Mouse (Mus musculus) midbrain, embryonic 12.5 days (tissue): ENCODE measurements at regions not wholly inside any gene's neighbourhood (a gene's known extent, or its start where the extent isn't known, plus 50 kb on each side); places are given as distances from the start of the nearest gene placed in this dataset.

Experiments
- ATAC-seq: fragments of 200-750 bp; cut with Nextera tagmentation; 2 replicates; pipeline ENCODE4 v1.8.0; 2017; ENCODE audit warnings: low read depth, moderate TSS enrichment, moderate library complexity; ENCODE audit not compliant: low FRiP score
- H3K27ac ChIP-seq: fragments of 300-500 bp; sonication (generic); replicated peaks from 2 replicates; pipeline ENCODE4 v1.5.1; 2016; ENCODE audit warnings: mild to moderate bottlenecking
- H3K27me3 ChIP-seq: fragments of 300-500 bp; sonication (generic); 2 replicates; pipeline ENCODE4 v1.6.1; 2016; ENCODE audit warnings: mild to moderate bottlenecking
- H3K36me3 ChIP-seq: fragments of 300-500 bp; sonication (generic); 2 replicates; pipeline ENCODE4 v1.6.1; 2016
- H3K4me1 ChIP-seq: fragments of 300-500 bp; sonication (generic); 2 replicates; pipeline ENCODE4 v1.6.1; 2016
- H3K4me2 ChIP-seq: fragments of 300-500 bp; sonication (generic); replicated peaks from 2 replicates; pipeline ENCODE4 v1.6.1; 2016; ENCODE audit warnings: mild to moderate bottlenecking, moderate library complexity
- H3K4me3 ChIP-seq: fragments of 300-500 bp; sonication (generic); 2 replicates; pipeline ENCODE4 v1.5.1; 2016; ENCODE audit warnings: mild to moderate bottlenecking
- H3K9ac ChIP-seq: fragments of 300-500 bp; sonication (generic); replicated peaks from 2 replicates; pipeline ENCODE4 v1.6.1; 2016; ENCODE audit warnings: mild to moderate bottlenecking, moderate library complexity
- H3K9me3 ChIP-seq: fragments of 300-500 bp; sonication (generic); 2 replicates; pipeline ENCODE4 v1.6.1; 2016; ENCODE audit warnings: mild to moderate bottlenecking
- WGBS: fragments of 180-500 bp; shearing (Covaris S2); methylation state at CpG from one replicate; pipeline ENCODE4 v1.1.7; 2016; 5-methylcytosine and 5-hydroxymethylcytosine counted together

GRCm38 (mm10) chr7:118042914-118043313 is 73.1 kb downstream of the Rps15a start:
- H3K4me2 ChIP-seq: no peak overlapping the region
- ATAC-seq: no peak

GRCm38 (mm10) chr7:118039862-118040261 is 76.1 kb downstream of the Rps15a start:
- no peak overlapping the region for H3K27ac ChIP-seq
- H3K9me3 ChIP-seq: no peaks in the 10 kb centered on the region
- no peak overlapping the region for H3K4me3 ChIP-seq
- whole genome bisulfite sequencing: 88% methylated on average over 4 of the region's 4 CpGs
- H3K27me3 ChIP-seq: no peaks in the 10 kb centered on the region
- H3K4me1 ChIP-seq: no peaks in the 10 kb centered on the region
- H3K36me3 ChIP-seq: no peaks in the 10 kb centered on the region
- no peak overlapping the region for H3K4me2 ChIP-seq
- ATAC-seq: no peak
- H3K9ac ChIP-seq: no peak overlapping the region

More at GRCm38 (mm10) chr7:118042914-118043313, 73.1 kb downstream of the Rps15a start:
- Histone ChIP-seq H3K4me1 (no peaks in the 10 kb centered on the region), H3K9ac (no peak overlapping the region), H3K27ac (no peak overlapping the region), H3K9me3 (no peaks in the 10 kb centered on the region), H3K36me3 (no peaks in the 10 kb centered on the region), H3K27me3 (no peaks in the 10 kb centered on the region), H3K4me3 (no peak overlapping the region)
- 61% methylated on average over 10 of the region's 10 CpGs for WGBS

DNA sequence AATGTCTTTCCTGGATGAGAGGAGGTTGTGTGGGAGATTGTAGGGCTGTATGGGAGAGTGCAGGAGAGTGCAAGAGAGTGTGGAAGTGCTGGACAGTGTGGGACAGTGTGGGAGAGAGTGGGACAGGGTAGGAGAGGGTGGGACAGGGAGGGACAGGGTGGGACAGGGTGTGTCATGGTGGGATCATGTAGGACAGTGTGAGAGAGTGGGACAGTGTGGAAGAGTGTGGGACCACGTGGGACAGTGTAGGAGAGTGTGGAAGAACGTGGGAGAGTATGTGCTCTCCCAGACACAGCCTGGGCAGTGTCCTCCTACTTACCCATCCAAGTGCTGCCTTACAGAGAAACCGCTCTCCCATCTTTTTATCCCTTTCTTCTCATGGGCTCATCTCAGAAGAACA is 78.9 kb downstream of the Rps15a start:
- no peak for ATAC-seq

DNA sequence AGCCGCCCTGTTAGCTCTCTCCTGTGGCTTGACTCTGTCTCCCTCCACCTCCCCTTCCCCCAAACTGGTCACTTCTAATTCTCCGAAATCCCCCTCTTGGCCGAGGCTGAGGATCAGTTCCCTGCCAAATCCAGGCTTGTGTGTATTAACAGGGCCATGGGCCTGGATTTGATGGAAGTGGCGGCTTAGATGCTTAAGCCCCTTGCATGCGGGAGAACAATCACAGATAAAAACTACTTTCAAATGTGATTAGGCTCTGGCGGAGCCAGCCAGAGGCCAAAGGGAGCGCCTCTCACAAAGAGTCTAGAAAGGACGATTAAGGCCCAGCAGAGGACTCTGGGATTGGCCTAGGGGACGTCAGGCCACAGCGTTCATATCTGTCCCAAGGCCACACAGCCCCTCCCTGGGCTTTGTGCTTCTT is 89.9 kb downstream of the Rps15a start:
- H3K9ac ChIP-seq: no peak overlapping the region
- H3K4me3 ChIP-seq: no peak overlapping the region
- 5% methylated on average over 10 of the region's 10 CpGs for WGBS
- no peaks in the 10 kb centered on the region for H3K9me3 ChIP-seq
- peak overlapping the region; percentile 63 for H3K27ac ChIP-seq
- H3K4me1 ChIP-seq: peaks cover 21% of the 10 kb centered on the region
- peak; percentile 91 for ATAC-seq
- no peaks in the 10 kb centered on the region for H3K36me3 ChIP-seq
- H3K27me3 ChIP-seq: peaks cover 9% of the 10 kb centered on the region; the same call in 1 of the 2 replicates
- H3K4me2 ChIP-seq: peak overlapping the region; percentile 7; the same call in 1 of the 2 replicates

More for the DNA sequence above, 78.9 kb downstream of the Rps15a start:
- 57% methylated on average over 3 of the region's 3 CpGs for WGBS
- no peaks in the 10 kb centered on the region for H3K9me3 ChIP-seq
- H3K4me2 ChIP-seq: no peak overlapping the region
- H3K27ac ChIP-seq: no peak overlapping the region
- no peaks in the 10 kb centered on the region for H3K4me1 ChIP-seq
- no peaks in the 10 kb centered on the region for H3K27me3 ChIP-seq
- H3K9ac ChIP-seq: no peak overlapping the region
- H3K4me3 ChIP-seq: no peak overlapping the region
- no peaks in the 10 kb centered on the region for H3K36me3 ChIP-seq

DNA sequence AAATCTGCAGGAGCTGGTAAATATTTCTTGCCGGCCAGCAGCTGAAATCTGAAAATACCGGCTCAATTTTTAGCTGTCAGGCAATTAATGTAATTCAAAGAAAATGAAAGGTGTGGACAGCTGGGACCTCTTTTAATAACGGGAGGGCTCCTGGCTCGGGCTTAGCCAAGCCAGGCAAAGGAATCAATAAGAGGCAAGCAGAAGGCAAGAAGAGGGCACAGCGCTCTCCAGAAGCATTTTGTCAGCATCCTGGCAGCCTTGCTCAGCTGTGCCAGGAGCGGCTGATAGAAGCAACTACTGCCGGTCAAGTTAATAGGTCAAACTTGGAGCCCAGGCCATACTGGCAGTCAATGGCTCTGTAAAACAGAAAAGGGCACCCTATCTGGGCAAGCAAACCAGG is 111.4 kb downstream of the Rps15a start:
- Histone ChIP-seq H3K4me1 (no peaks in the 10 kb centered on the region; the same call in 1 of the 2 replicates), H3K4me3 (no peak overlapping the region), H3K9me3 (no peaks in the 10 kb centered on the region), H3K9ac (no peak overlapping the region), H3K36me3 (no peaks in the 10 kb centered on the region), H3K27me3 (no peaks in the 10 kb centered on the region), H3K27ac (peak overlapping the region; percentile 52; the same call in 1 of the 2 replicates), H3K4me2 (no peak overlapping the region)
- ATAC-seq: no peak
- 65% methylated on average over 7 of the region's 7 CpGs for WGBS

DNA sequence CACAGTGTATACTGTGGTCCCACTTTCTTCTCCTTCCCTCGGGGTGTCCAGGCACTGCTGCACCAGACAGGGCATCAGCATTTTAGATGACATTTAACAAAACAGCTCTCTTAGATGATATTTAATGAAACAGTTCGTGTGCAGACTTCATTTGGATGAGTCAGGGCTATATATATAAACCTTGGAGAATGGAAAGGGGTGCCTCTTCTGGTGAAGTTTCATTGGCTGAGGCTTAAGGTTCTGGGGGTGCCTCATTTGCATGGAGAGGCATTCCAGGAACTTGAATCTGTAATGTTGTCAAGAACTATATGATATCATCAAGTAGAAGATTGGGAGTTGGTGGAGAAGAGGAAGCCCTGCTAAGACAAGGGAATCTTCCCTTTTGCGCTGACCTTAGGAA is 114.1 kb downstream of the Rps15a start:
- Histone ChIP-seq H3K27ac (no peak overlapping the region), H3K27me3 (no peaks in the 10 kb centered on the region), H3K4me2 (no peak overlapping the region), H3K9me3 (no peaks in the 10 kb centered on the region), H3K4me3 (no peak overlapping the region), H3K36me3 (no peaks in the 10 kb centered on the region), H3K9ac (no peak overlapping the region), H3K4me1 (no peaks in the 10 kb centered on the region; the same call in 1 of the 2 replicates)
- no peak for ATAC-seq
- WGBS: 75% methylated on average over 3 of the region's 3 CpGs

DNA sequence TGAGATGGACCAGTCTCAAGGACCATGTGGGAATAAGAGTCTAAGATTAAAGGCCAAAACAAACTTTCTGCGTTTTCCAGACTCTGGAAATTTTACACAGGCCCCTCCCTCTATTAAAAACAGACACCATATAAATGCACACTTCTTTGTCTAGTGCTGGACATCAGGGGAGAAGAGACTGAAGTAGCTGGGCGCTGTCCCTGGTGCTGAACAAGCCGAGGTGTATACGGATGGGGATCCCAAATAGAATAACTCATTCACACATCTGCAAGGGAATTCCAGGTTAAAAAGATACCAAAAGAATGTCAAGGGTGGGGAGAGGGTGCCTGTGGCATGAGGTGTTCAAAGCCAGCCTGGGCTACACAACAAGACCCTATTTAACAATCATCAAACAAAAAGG is 114.9 kb downstream of the Rps15a start:
- H3K27me3 ChIP-seq: no peaks in the 10 kb centered on the region
- no peaks in the 10 kb centered on the region for H3K36me3 ChIP-seq
- H3K4me1 ChIP-seq: no peaks in the 10 kb centered on the region; the same call in 1 of the 2 replicates
- no peak overlapping the region for H3K9ac ChIP-seq
- no peak overlapping the region for H3K4me3 ChIP-seq
- WGBS: 5% methylated on average over 4 of the region's 4 CpGs
- ATAC-seq: no peak
- no peaks in the 10 kb centered on the region for H3K9me3 ChIP-seq
- no peak overlapping the region for H3K4me2 ChIP-seq
- no peak overlapping the region for H3K27ac ChIP-seq

GRCm38 (mm10) chr7:117982177-117982576 is 133.8 kb downstream of the Rps15a start:
- Histone ChIP-seq H3K4me1 (no peaks in the 10 kb centered on the region), H3K27ac (no peak overlapping the region), H3K9ac (no peak overlapping the region), H3K4me3 (no peak overlapping the region), H3K27me3 (no peaks in the 10 kb centered on the region; the same call in 1 of the 2 replicates), H3K9me3 (no peaks in the 10 kb centered on the region), H3K36me3 (no peaks in the 10 kb centered on the region), H3K4me2 (no peak overlapping the region)
- 81% methylated on average over 4 of the region's 4 CpGs for WGBS
- ATAC-seq: no peak

DNA sequence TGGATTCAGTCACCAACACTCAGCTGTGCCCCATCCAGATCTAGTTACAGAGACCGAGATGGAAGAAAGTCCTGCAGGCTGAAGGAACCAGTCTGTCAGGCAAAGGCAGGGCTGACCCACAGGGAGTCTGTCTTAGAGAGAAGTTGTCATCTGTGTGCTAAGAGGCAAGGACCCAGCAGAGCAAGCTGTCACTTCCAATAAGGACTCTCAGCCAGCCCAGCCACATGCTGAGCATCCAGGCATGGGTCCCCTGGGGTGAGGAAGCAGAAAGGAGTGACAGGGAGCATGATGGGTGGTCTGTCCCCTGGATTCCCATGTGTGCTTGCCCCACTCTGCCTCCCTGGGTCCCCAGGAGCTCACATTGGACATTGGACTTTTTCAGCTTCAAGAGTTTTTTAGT is 144.8 kb downstream of the Rps15a start:
- H3K9ac ChIP-seq: no peak overlapping the region
- H3K27ac ChIP-seq: no peak overlapping the region
- H3K36me3 ChIP-seq: no peaks in the 10 kb centered on the region
- no peaks in the 10 kb centered on the region for H3K9me3 ChIP-seq
- no peaks in the 10 kb centered on the region for H3K4me1 ChIP-seq
- H3K4me2 ChIP-seq: no peak overlapping the region
- 41% methylated on average over 1 of the region's 1 CpGs for WGBS
- ATAC-seq: no peak
- no peaks in the 10 kb centered on the region for H3K27me3 ChIP-seq
- H3K4me3 ChIP-seq: no peak overlapping the region

GRCm38 (mm10) chr7:117943435-117943834 is 172.6 kb downstream of the Rps15a start:
- Histone ChIP-seq H3K4me3 (no peak overlapping the region), H3K9ac (no peak overlapping the region), H3K4me1 (peaks cover 6% of the 10 kb centered on the region; the same call in 1 of the 2 replicates), H3K4me2 (no peak overlapping the region), H3K27me3 (no peaks in the 10 kb centered on the region), H3K9me3 (no peaks in the 10 kb centered on the region), H3K27ac (no peak overlapping the region), H3K36me3 (no peaks in the 10 kb centered on the region)
- 95% methylated on average over 3 of the region's 3 CpGs for WGBS
- no peak for ATAC-seq

GRCm38 (mm10) chr7:117939618-117940017 is 176.4 kb downstream of the Rps15a start:
- Histone ChIP-seq H3K4me2 (no peak overlapping the region), H3K36me3 (no peaks in the 10 kb centered on the region), H3K4me3 (no peak overlapping the region), H3K4me1 (peaks cover 6% of the 10 kb centered on the region; the same call in 1 of the 2 replicates), H3K27me3 (no peaks in the 10 kb centered on the region), H3K27ac (no peak overlapping the region), H3K9ac (no peak overlapping the region), H3K9me3 (no peaks in the 10 kb centered on the region)
- WGBS: 21% methylated on average over 7 of the region's 7 CpGs
- no peak for ATAC-seq

DNA sequence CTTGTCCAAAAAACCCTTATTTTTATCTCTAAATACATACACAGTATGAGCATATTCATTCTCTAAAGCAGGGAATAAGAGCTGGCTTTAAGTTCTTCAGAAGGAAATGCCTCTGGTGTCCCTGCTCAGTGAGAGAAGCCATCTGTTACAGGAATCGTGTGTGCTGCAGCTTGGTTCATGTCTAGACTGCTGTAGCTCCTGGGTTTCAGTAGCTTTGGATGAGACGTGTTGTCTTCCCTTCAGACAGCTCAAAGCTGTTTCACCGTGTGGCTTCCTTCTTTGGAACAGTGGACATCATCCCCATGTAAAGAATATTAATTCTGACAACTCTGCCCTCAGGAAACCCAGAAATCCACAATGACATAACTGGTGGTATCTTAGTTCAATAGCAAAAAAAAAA is 181.1 kb downstream of the Rps15a start:
- Histone ChIP-seq H3K9me3 (no peaks in the 10 kb centered on the region), H3K27me3 (no peaks in the 10 kb centered on the region), H3K4me2 (no peak overlapping the region), H3K36me3 (no peaks in the 10 kb centered on the region), H3K9ac (no peak overlapping the region), H3K4me3 (no peak overlapping the region), H3K4me1 (peaks cover 6% of the 10 kb centered on the region; the same call in 1 of the 2 replicates), H3K27ac (no peak overlapping the region)
- no peak for ATAC-seq
- 82% methylated on average over 3 of the region's 3 CpGs for WGBS

GRCm38 (mm10) chr7:117931234-117931895 is 184.6 kb downstream of the Rps15a start:
- H3K27ac ChIP-seq: no peak overlapping the region
- H3K4me1 ChIP-seq: no peaks in the 10 kb centered on the region; the same call in 1 of the 2 replicates
- no peaks in the 10 kb centered on the region for H3K27me3 ChIP-seq
- 72% methylated on average over 12 of the region's 12 CpGs for WGBS
- no peak overlapping the region for H3K4me3 ChIP-seq
- H3K4me2 ChIP-seq: no peak overlapping the region
- H3K9ac ChIP-seq: no peak overlapping the region
- no peaks in the 10 kb centered on the region for H3K9me3 ChIP-seq
- no peak for ATAC-seq
- H3K36me3 ChIP-seq: no peaks in the 10 kb centered on the region
